Mouse (Mus musculus): Measurements from ENCODE around the gene Zc3h12a.

The Zc3h12a gene

DNA sequence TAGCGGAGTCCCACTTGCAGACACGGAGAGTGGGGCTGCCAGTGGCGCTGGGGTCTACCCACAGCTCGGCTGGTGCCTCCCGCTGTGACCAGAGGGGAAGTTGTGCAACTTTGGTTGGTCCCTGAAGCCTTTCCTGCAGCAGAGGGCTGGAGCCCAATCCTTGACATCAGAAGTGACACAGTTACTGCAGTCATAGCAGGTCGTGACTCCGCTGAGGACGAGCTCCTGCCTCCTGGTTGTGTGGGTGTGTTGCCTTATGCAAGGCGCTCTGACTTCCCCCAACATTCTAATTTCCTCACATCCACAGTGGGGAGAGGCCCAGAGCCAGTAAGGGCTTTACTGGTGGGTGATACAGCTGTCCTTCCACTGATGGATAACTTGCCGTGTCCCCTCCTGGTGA, 17.6 kb upstream of the Zc3h12a start:
- in situ Hi-C loops (cut with MboI, MseI), result no loop called here

DNA sequence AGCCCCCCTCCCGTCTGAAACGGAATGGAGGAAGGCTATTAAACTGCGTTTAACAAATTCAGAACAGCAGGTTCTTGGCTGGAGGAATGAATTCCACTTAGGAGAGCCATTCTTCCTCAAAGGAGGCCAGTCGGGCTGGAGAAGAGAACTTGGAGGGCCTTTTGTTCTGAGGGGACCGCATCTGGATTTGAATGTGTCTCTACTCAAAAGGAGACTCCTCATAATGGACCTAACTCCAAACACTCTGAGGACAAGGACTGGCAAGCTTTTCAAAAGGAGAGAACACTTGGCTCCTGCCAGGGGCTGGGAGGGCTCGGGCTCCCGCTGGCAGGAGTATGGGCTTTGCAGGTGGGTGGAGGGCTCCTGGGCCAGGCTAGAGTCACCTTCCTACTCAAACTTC, 17.0 kb upstream of the Zc3h12a start:
- in situ Hi-C loops (cut with MboI, MseI), result no loop called here

DNA sequence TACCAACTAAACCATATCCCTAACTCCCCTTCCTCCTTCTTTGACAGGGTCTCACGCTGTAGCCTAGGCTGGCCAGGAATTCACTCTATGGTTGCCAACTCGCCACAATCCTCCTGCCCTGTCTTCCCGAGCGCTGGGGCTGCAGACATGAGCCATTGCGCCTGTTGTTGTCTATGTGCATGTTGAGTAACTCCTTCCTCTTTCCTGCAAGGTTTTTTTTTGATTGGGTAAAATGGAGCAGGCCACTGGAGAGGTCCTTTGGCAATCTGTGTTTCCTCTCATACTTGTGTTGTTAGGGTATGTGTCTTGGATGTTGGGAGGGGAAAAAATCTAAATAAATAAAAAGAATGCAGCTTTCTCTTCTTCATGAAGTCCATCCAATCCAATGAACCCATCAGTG, 16.6 kb upstream of the Zc3h12a start:
- in situ Hi-C loops (cut with MboI, MseI), result no loop called here

DNA sequence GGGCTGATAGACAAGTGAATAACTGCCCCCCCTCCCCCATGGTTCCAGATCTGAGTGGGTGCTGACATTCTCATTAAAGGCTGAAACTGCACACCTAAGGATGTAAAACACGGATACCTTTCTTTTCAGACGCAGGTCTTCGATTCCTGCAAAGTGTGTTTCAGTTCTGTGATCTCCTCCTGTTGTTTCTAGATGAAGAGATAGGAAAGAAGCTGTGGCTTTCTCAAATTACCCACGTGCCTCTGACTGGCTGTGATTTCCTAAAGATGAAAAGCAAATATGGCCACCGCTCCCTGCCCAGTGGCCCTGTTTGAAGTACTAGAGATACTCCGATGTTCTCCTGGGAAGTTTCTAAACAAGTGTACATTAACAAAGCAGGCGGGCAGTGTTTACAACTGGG, 10.7 kb upstream of the Zc3h12a start:
- in situ Hi-C loops (cut with MboI, MseI), result no loop called here

DNA sequence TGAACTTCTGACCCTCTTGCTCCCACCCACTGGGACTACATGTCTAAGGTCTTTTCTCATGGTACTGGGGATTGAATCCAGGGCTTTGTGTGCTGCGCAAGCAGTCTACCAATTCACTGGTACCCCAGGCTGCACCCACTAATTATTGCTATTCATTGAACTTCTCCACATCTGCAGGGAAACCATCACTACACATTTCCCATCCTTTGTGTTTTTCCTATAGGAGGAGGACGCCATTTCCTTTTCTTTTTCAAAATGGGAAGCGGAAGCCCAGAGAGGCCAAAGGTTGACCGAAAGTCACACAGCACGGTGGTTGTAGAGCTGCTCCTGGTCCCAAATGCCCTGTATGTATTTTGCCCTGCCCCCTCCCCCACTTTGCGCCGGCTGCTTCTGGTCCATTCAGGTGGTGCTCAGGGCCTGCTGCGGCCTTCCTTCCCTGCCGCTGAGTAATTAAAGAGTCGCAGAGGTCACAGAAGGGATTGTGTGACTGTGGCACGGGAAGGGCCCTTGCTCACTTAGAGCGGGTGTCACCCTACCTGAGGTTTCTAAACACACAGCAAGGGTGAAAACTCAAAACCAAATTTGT, 8.8 kb upstream of the Zc3h12a start:
- in situ Hi-C loops (cut with MboI, MseI), result no loop called here

DNA sequence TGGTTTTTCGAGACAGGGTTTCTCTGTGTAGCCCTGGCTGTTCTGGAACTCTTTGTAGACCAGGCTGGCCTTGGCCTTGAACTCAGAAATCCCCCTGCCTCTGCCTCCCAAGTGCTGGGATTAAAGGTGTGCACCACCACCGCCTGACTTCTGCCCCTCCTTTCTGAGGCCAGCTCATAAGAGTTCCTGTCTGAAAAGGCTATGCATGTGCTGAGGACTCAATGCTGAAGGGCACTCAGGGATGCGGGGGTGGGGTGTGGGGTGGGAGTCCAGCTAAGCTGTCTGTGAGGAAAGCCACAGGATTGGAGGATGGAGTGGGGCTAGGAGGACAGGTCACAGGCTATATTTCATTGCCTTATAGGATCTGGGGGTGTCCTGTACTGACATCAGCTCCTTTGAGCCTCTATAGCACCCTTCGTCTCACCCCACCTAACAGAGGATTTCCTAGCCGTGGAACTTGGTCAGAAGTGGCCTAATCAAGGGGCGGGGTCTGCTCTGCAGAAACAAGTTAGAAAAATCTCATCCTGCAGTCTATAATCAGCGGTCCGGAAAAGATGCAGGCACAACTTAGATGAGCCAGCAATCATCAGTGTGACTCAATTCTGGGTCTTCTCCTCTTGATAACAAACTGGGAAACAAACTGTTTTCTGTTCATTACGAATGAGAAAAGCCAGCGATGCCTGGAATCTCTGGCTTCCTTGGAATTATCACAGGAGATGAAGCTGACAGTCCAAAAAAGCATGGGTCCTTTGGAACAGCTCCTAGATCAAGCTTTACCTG, 7.6 kb upstream of the Zc3h12a start:
- in situ Hi-C loops (cut with MboI, MseI), result no loop called here

DNA sequence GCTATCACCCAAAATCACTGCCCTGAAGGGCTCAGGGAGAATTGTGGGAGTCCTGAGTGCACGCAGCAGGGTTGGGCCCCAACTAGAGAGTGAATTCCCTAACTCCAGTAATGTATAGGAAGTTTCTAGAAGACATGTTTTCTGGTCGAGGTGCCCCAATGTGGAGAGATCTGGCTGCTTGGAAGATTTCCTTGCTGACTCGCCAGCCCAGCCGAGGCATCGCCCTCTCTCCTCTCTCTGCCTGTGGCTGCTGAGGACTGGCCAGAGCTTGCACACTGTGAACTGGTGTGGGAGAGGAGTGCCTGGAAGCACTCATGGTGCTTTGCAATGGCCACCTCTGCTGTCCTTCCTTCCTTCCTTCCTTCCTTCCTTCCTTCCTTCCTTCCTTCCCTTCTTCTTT, 7.0 kb upstream of the Zc3h12a start:
- in situ Hi-C loops (cut with MboI, MseI), result no loop called here

DNA sequence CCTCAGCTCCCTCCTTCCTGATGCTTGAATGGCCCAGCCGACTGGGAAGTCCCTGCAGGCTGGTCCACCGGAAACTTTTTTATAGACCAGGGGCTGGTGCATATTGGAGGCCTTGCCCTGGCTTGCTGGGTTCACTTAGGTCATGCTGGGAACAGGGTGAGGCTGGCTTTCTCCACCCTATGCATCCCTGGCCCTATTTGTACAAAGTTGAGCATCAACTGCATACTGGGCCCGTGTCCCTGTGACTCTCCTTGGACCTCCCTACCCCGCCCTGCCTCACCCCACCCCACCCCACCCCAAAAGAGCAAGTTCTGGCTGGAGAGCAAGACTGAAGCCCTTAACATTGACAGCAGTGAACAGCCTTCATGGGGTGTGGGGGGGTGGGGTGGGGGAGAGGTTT, 6.6 kb upstream of the Zc3h12a start:
- in situ Hi-C loops (cut with MboI, MseI), result no loop called here

DNA sequence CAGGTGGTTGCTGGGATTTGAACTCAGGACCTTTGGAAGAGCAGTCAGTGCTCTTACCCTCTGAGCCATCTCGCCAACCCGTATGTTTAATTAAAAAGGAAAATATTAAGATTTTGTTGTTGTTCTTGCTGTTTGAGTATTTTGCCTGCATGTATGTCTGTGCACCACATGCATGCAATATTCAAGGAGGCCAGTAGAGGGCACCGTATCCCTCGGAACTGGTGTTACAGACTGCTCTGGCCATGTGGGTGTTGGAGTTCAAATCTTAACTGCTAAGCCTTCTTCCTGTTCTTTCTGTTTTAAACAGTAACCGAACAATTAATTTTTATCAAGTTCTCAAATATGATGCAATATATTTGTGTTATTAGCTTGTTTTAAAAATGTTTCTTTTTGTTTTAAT, 4.8 kb upstream of the Zc3h12a start:
- in situ Hi-C loops (cut with MboI, MseI), result no loop called here

DNA sequence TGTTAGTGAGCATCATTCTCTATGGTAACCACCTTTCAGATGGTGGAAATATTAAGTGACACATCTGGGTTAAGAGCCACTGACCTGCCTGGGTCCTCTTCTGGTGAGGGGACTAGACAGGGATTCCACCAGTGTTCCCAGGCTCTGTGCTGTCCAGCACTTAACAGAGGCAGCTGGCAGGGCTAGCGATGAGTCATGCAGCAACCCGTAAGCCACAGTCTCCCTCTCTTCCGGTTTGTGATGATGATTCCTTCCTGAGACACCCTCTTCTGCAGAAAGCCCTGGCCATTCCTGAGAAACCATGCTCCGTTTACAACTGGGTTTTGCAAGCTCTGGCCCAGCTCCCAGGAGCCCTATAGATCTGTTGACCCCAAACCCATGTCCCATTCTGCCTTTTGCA, 3.9 kb upstream of the Zc3h12a start:
- in situ Hi-C loops (cut with MboI, MseI), result no loop called here

DNA sequence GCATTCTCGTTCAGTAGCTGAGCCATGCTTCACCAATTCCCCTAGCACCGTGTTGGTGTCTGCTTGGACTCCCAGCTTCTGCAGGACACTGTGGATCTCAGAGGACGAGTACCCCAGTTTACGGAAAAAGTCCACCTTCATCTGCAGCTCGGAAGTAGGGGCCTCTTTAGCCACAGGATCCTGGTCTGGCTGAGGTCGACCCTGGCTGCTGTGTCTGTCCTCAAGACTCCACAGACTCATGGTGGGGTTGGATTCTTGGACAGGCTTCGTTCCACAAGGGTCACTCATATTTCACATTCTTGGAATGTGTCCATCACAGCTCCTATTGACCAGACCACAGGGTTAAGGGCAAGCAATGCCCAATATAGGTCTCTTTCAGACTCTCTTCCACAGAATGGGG, 879 bp downstream of the Zc3h12a start:
- in situ Hi-C loops (cut with MboI, MseI), result no loop called here

DNA sequence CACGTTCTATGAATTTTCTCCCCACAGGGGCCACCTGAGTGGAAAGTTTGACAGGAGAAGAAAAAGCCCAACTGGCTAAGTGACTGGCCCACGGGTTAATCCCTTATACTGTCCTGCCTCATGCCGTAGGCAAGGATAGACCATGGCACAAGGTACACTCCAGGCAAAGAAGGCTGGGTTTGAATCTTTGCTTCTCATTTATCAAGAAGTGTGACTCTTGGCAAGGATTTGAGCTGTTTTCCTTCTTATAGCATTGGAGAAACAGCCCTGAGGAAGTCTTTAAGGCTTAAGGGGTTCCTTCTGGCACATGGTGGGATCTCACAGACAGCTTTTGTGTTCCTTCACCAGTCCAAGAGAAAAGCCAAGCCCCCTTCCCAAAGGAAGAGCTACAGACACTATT, 1.5 kb downstream of the Zc3h12a start:
- in situ Hi-C loops (cut with MboI, MseI), result no loop called here

DNA sequence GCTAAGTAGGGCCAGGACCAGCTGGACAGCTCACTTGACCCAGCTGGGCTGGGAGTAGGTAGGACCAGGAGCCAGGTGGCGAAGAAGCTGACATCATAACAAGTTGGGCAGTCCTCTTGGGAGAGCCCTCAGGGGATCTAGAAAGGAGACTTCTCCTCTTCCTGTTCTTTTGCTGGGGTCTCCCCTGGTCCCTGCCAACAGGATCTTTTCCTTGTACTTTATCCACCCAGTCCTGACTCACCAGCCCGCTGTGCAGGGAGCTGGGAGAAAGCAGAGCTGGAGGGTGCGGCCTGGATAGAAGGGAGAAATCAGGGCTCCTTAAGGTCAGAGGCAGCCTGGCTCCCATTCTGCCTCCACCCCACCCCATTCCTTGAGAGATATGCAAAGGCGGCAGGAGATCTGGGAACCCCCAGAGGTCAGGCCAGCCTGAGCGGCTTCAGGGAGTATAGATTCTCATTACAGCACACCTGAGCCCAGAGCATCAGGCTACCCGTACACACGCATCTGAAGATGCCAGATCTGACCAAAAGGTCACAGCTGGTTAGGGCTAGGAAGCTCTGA, 2.2 kb downstream of the Zc3h12a start:
- in situ Hi-C loops (cut with MboI, MseI), result no loop called here

DNA sequence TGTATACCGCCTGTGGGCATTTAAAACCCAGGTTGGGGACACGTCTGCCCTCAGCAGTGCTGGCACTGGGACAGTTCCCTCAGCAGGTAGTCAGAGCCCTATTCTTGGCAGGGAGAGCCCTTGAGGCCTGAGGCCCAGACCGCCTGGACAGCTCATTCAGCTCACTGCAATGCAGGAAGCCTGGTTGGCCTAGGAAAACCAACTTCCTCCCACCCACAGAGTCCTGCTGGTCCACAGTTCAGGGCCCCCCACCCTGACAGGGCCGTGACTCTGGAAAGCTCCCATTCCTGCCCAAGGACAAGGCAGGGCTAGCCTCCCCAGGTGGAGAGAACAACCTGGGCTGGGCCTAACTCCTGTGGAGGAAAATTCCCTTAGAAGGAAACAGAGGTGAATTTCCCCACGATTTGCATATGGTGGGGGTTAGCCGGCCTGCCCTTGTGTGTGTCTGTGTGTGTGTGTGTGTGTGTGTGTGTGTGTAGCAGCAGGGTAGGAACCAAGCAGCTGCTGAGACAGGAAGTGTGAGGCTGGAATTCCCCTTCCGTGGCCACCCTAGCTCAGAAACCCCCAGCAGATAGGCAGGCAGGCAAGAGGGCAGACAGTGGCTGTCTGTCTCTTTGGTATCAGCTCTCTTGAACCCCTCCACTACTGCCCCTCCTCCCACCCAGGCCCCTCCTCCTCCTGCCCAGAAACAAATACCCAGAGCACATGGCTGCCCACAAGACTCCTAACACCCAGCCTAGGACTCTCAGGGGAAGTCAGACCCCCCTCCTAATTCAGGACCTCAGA, 3.0 kb downstream of the Zc3h12a start:
- in situ Hi-C loops (cut with MboI, MseI), result loop anchor here (5.0 kb wide), 2 partner anchors 57 to 417 kb away; partner anchors contain the start of genes Dnali1 and Snip1

DNA sequence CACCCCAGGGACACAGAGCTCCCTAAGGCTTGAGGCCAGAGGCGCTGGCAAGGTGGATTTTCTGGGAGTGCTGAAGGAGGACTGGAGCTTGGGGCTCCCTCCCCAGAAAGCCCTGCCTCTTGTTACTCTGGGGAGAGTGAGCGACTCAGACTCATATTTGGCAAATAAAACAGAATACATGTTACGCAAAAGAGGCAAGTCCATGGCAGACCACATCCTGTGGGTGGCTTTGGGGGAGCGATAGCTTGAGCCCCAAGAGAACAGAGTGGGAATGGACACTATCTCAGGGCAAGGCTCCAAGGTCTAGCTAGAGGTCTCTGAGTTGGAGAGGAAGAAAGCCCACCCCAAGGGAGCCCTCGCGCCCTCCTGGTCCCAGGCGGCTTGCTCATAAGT, 4.4 kb downstream of the Zc3h12a start:
- in situ Hi-C loops (cut with MboI, MseI), result loop anchor here (5.0 kb wide), 2 partner anchors 56 to 416 kb away; partner anchors contain the start of genes Dnali1 and Snip1

DNA sequence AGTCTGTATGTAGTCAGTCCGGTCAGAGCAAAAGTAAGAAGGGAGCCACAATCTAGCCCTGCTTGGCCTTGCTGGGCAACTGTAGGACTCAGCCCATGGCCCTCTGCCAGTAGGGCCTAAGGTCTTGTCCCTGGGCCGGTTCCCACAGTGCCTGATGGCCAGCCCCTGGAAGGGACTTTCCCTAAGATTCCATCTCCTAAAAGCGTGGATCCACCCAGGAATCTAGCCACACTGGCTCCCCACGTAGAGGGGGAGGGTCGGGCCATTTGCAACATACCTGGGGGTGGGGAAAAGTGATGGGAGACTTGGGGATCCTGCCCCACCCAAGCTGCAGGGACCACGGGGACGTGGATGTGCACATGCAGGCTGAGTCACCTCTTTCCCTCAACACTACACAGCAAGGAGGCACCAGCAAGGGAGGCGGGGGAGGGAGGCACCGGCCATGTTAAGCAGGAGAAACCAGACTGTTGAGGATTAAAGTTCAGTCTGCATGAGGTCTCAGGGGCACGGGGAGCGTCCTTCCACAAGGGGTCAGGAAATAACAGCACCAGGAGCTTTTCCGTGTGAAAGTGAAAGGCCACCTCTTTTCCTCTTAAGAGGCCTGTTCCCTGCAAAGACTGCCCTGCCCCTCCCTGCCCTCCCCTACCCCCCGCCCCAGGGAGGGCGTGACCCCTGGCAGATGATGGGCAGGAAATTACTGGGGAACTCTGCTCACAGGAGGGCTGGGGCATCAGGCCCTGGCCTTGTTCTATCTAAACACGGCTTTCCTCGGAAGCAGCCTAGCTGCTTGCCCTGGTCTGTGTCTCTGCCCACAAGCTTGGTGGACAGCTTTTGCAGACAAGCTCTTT, 5.0 kb downstream of the Zc3h12a start:
- in situ Hi-C loops (cut with MboI, MseI), result loop anchor here (5.0 kb wide), 2 partner anchors 55 to 415 kb away; partner anchors contain the start of genes Dnali1 and Snip1

DNA sequence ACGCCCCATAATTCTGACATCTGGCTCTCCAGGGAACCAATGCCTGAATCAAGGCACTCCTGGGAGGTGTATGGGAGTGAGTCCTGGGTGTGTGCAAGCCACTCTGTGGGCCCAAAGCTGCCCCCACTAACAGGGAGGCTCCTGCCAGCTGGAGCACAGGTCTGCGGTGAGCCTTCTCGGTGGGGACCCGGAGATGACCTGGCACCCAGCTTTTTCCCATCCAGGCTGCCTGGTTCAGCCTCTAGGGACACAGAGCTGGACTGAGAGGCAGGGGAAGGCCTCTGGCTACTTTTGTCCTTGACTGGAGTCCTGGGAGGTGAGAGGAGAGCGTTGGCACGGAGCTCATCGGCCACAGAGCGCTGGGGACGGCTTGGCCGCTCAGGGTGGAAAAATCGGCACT, 7.9 kb downstream of the Zc3h12a start:
- in situ Hi-C loops (cut with MboI, MseI), result loop anchor here (5.0 kb wide), 2 partner anchors 52 to 412 kb away; partner anchors contain the start of genes Dnali1 and Snip1

DNA sequence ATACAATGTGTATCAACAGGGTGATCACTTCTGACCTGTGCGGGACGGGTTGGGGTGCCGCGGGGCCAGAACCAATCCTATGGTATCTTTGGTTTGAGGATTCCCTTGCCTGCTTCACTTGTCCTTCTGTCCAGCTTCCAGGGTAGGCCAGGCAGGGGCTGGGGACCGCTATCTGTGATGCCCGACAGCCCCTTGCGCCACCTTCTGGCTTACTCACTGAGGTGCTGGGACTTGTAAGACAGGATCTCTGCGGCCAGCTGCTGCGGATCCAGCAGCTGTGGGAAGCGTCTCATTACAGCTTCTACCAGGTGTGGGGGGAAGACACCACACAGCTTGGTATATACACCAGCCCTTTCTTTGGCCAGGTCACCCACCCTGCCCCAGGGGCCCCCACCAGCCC, 8.6 kb downstream of the Zc3h12a start:
- in situ Hi-C loops (cut with MboI, MseI), result no loop called here

DNA sequence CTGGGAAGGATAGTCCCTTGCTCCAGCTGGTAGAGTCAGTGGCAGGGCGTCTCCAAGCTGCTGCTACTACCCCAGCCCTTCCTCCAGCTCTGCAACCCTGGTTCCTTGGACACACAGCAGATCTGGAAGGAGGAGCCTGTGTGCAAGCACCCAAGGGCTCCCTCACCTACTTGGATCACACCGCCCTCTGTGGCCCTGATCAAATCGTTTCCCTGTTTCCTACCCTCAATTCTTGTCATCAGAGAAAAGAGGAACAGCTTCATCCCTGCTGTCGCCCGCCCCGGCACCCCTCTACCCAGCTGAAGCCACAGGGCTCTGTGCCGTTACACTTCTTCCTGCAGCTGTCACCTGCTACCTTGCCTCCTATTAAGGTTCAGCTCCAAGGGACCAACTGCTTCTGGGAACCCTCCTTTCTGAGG, 9.7 kb downstream of the Zc3h12a start:
- in situ Hi-C loops (cut with MboI, MseI), result no loop called here

DNA sequence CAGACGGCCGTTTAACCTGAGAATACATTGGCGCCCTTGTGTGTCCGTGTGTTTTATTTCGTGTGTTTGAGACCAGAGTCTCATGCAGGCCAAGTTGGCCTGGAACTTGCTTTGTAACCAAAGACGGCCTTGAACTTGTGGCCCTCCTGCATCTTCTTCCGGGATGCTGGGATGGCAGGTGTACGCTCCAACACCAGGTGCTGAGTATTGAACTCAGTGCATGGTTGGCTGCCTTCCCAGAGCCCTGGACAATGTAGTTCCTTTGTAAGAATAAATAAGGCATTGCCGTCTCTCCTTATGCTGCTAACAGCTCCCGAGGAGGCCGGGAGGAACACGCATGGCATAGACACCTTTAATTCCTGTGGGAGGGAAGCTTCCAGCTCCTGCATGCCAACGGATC, 10.7 kb downstream of the Zc3h12a start:
- in situ Hi-C loops (cut with MboI, MseI), result no loop called here

All from regulatory T cell (primary cell).